Mouse (Mus musculus) 3134 (cell line): ENCODE measurements around the gene Actr3.
A peak's percentile ranks its signal among the peaks of the same experiment; 100 is the strongest.

Experiments
- DNase-seq: peaks from one replicate; pipeline ENCODE4 v3.0.0-alpha.2; 2011; ENCODE audit warnings: low spot score; ENCODE audit not compliant: insufficient read length; ENCODE audit errors: extremely low read depth

Gene Actr3

DNA sequence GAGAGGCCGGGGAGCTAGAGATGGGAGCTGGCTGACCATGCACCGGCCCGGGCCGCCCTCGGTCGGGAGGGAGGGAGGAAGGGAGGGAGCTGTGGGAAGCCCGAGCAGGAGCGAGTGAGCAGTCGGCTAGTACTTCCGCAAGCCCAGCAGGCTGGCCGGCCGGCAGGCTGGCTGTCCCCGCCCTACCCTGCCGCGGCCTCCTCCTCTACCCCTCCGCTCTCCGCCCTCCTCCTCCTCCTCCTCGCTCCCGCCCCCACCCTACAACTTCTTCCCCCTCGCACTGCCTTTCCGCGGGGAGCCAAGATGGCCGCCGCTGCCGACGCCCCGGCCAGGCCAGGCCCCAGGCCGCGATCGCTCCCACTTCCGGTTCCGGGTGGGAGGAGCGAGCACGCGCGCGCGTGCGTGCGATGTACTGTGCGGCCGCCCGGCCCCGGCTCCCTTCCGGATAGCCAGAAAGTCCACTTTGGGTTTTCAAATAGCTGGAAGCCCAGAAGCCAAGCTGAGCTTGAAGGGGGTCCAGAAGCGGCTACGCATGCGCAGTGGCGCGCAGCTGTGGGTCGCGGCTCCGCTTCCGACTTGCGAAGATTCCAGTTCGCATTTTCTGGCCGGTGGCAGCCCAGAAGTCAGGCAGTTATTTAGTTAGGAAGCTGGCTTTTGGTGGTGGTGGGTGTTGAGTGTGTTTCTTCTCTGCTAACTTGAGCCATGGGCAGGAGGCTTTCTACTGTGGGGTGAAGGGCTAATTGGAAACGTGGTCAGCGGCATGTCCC, at the start of gene Actr3:
Gene Actr3, minus strand, starts transcription at position 359 of the 767 bp plus-strand sequence.
- peak; percentile 100 for DNase-seq

- DNase-seq: no peak
Measured at GRCm38 (mm10) chr1:125482459-125483287, 47.1 kb upstream of the Actr3 start.

- no peak for DNase-seq
Measured at GRCm38 (mm10) chr1:125481842-125482241, 46.3 kb upstream of the Actr3 start.

DNA sequence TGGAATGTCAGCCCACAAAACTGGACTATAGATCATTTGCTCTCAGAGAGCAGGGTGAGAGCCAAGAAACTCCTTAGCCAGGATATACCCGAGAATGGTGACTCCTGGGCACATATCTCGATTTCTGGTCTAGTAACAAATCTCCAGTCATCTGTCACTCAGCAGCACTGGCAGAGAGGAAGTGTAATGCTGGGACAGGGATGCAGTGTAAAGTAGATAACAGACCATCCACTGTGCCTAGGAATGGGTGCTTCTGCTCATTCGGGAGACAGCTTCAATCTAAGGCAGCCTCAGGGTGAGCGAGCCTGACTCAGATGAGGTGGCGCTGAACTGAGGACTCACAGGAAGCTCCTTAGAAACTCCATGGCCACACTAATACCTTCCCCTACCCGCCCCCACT, 43.1 kb upstream of the Actr3 start:
- DNase-seq: no peak

DNA sequence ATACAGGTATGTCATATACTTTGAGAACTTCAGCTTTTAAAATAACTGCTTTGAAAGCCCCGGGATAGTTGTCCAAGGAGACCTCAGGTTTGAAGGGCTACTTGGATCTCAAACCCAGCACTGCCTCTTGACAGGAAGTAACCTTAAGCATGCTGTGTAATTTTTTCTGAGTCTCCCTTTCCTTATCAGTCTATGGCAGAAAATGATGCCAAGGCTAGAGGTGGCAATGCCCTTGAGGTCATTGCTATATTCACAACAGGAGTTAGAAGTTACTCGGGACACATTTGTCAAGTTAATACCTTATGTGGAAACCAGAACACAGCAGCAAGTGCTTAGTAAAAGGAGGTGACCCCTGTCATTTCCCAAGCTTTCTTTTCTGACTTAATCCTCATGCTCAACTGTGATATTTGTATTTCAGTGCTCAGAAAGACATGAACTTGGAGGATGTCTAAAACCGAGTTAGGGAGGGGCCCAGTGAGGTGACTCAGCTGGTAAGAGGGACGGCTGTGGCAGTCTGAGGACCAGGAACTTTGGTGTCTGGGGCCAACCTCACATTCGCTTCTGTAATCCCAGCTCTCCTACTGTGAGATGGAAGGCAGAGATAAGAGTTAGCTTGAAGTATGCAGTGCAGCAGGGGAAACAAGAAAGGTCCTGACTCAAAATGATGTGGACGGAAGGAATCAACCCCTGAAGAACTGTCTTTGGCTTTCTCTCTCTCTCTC, 40.6 kb upstream of the Actr3 start:
- DNase-seq: peak; percentile 22

GRCm38 (mm10) chr1:125473866-125474265, 38.3 kb upstream of the Actr3 start:
- DNase-seq: no peak

GRCm38 (mm10) chr1:125473126-125473666, 37.7 kb upstream of the Actr3 start:
- no peak for DNase-seq

DNA sequence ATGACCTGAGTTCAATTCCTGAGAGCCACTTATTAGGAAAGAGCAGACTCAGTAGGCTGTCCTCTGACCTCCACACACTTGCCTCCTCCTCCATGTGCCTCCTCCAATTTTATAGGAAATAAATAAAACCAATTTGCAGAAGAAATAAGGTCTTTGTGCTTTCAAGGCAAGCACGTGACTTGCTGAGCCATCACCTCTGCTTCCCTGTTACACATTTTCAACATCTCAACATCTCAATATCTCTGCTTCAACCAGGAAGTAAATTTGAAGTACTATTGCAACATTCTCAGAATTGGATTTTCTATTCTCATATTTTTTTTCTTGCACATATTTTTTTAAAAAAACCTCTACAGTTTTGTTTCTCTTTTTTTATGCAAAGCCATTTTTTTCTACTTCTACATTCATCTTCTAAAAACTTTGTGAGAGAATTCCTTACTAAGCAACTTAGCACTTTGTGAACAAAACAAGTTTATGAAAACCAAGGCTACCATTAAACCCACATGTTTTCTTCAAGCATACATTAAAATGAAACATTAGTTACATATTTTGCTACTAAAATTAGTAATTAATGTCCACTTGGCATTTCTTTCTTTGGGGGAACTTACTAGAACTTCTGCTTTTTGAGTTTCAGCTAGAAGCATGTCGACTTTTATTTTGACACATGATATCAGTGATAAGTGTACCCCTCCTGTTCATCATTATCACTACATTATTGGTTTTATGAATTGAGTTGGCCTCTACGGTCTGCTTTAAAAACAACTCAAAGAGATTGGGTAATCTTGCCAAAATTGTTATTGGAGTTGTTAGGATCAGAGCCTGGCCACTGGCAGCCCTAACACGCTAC, 35.5 kb upstream of the Actr3 start:
- DNase-seq: no peak

DNA sequence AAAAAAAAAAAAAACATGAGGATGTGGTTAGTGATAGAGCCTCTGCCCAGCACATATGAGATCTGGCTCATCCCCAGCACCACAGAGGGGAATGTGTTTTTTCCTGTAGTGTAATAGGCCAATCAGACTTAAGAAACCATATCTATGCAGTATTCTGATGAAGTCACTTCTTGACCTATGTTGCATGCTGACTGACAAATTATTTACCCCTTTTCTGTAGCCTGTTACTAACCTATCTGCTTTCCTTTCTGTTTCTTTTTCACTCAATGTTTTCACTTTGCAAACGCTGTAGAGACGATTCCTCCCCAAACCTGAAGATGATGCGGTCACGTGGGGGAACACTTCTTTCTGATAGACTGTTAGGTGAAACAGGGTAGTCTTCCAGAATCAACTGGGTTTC, 32.4 kb upstream of the Actr3 start:
- no peak for DNase-seq

GRCm38 (mm10) chr1:125466621-125467257, 31.2 kb upstream of the Actr3 start:
- no peak for DNase-seq

GRCm38 (mm10) chr1:125464011-125464410, 28.5 kb upstream of the Actr3 start:
- DNase-seq: no peak

DNA sequence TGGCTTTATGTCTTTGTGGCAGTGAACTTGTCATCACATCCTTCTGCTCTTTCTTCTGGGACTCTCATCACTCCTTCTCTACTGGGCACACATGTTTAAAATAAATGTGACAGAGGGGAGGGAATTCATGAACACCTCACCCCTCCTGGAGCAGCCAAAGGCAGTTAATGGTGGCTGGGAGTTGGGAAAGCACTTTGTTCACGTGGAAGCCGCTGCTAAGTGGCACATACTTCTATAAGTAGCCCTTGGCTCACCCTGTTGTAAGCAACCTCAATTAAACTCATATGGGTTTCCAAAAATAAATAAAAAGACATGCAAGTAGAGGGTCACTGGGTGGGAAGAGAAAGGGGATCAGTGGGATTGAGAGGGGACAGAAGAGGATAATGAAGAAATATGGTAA, 27.8 kb upstream of the Actr3 start:
- DNase-seq: no peak

- no peak for DNase-seq
Measured at GRCm38 (mm10) chr1:125462917-125463316, 27.4 kb upstream of the Actr3 start.

GRCm38 (mm10) chr1:125458531-125458930, 23.0 kb upstream of the Actr3 start:
- no peak for DNase-seq

DNA sequence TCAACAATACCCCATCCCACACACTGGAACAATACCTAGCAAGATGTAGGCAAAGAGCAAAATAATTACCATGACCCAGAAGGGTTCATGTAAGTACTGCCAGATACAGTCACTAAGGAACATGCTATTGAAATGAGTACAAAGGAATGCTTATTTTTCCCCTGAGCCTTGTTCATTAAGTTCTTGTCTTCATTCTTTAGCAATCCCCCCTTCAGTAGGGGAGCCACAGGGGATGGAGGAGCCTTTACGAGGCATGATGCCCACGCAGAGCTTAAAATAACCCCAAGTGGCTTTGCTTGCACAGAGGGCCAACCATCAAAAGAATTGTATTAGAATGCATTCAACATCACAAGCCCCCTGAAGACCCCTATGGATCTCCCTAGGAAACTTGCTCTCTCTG, 19.6 kb upstream of the Actr3 start:
- no peak for DNase-seq

GRCm38 (mm10) chr1:125450282-125451000, 14.9 kb upstream of the Actr3 start:
- DNase-seq: no peak

DNA sequence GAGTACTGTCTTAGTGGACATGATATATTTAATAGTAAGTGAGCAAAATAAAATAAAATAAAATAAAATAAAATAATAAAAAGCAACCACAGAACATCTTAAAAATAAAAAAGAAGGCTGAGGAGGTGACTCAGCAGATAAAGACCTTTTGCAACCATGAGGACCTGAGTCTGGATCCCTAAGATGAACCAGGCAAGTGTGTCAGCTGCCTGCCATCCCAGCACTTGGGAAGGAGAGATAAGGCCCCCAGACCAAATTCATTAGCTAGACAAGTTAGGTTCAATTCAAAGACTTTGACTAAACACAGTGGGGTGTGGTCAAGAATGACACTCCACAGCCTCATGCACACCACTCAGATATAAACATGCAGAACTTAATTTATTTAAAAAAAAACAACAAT, 12.4 kb upstream of the Actr3 start:
- no peak for DNase-seq

GRCm38 (mm10) chr1:125441679-125442078, 6.2 kb upstream of the Actr3 start:
- no peak for DNase-seq

DNA sequence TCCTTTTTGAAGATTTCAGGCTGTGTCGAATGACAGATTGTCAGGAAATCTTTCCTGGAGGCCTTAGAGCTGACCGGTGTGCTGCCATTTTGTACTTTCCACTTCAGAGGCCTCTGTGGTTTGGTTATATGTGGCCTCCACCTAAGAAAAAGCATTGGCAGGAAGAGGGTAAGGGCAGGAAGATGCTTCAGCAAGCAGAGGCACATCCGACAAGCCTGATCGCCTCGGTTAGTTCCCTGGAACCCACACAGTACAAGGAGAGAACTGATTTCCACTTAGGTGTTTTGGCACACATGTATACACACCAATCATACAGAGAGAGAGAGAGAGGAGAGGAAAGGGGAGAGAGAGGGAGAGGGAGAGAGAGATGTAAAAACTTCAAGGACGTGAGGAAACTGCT, 5.7 kb upstream of the Actr3 start:
- no peak for DNase-seq
